Mouse (Mus musculus): ENCODE results near the gene Tcp1. TPM values are rescaled to one million over a fixed set of nuclear protein-coding genes. Genes with fewer than 3 reads are reported as not detected.
"Not testable (repeated sequence)": the region's sequence is repeated elsewhere in the genome, so short reads cannot be mapped to it uniquely, and the experiment has no call there.

Tcp1 gene
- 100 to 1,000 TPM; 193 to 198 TPM for total RNA-seq (2021)

GRCm38 (mm10) chr17:12915488-12915880 lies at the start of gene Tcp1:
Gene Tcp1, plus strand, starts transcription at chr17:12915701.
- DNase-seq (ENCODE audit: low spot score in 2 of 2), result no peak
- intact Hi-C loops (cut with DNase I), result loop anchor here (5.0 kb wide), 1 partner anchor 77 kb away; the partner anchor contains the start of gene Wtap

- peak; percentile 70 to 71 for DNase-seq (ENCODE audit: low spot score in 2 of 2)
- intact Hi-C loops (cut with DNase I), result no loop called here
These were observed 48.6 kb upstream of the Tcp1 start for GRCm38 (mm10) chr17:12866853-12867252.

- intact Hi-C loops (cut with DNase I), result no loop called here
These were observed 47.5 kb upstream of the Tcp1 start, which contains the start of gene Mas1 for GRCm38 (mm10) chr17:12868043-12868442. Gene Mas1, minus strand, starts transcription at chr17:12868143.

GRCm38 (mm10) chr17:12868640-12869039 lies 46.9 kb upstream of the Tcp1 start:
- intact Hi-C loops (cut with DNase I), result no loop called here
- DNase-seq (ENCODE audit: low spot score in 2 of 2), result no peak

More at GRCm38 (mm10) chr17:12868043-12868442, 47.5 kb upstream of the Tcp1 start, which contains the start of gene Mas1:
- DNase-seq (ENCODE audit: low spot score in 2 of 2), result no peak

- DNase-seq (ENCODE audit: low spot score in 2 of 2), result peak; percentile 35 to 52
These were observed 43.0 kb upstream of the Tcp1 start for GRCm38 (mm10) chr17:12872275-12873028.

GRCm38 (mm10) chr17:12875734-12876133 lies 39.8 kb upstream of the Tcp1 start, which contains the start of gene Mrgprh:
Gene Mrgprh, plus strand, starts transcription at chr17:12876034.
- intact Hi-C loops (cut with DNase I), result no loop called here
- no peak for DNase-seq (ENCODE audit: low spot score in 2 of 2)

More at GRCm38 (mm10) chr17:12872275-12873028, 43.0 kb upstream of the Tcp1 start:
- intact Hi-C loops (cut with DNase I), result no loop called here

GRCm38 (mm10) chr17:12880178-12880577 lies 35.3 kb upstream of the Tcp1 start:
- intact Hi-C loops (cut with DNase I), result loop anchor here (2.0 kb wide), 1 partner anchor 117 kb away; no protein-coding TSS in a partner anchor
- peak; percentile 76 to 84 for DNase-seq (ENCODE audit: low spot score in 2 of 2)

- intact Hi-C loops (cut with DNase I), result loop anchor here (2.0 kb wide), 1 partner anchor 116 kb away; no protein-coding TSS in a partner anchor
These were observed 34.3 kb upstream of the Tcp1 start for GRCm38 (mm10) chr17:12881216-12881615.

GRCm38 (mm10) chr17:12886620-12887019 lies 28.9 kb upstream of the Tcp1 start:
- intact Hi-C loops (cut with DNase I), result no loop called here
- DNase-seq (ENCODE audit: low spot score in 2 of 2), result no peak

More at GRCm38 (mm10) chr17:12881216-12881615, 34.3 kb upstream of the Tcp1 start:
- no peak for DNase-seq (ENCODE audit: low spot score in 2 of 2)

- no peak for DNase-seq (ENCODE audit: low spot score in 2 of 2)
- intact Hi-C loops (cut with DNase I), result no loop called here
These were observed 28.3 kb upstream of the Tcp1 start for GRCm38 (mm10) chr17:12887021-12887775.

- DNase-seq (ENCODE audit: low spot score in 2 of 2), result no peak
- intact Hi-C loops (cut with DNase I), result no loop called here
These were observed 24.4 kb upstream of the Tcp1 start for GRCm38 (mm10) chr17:12891054-12891453.

GRCm38 (mm10) chr17:12892033-12892432 lies 23.5 kb upstream of the Tcp1 start:
- no peak for DNase-seq (ENCODE audit: low spot score in 2 of 2)
- intact Hi-C loops (cut with DNase I), result no loop called here

- intact Hi-C loops (cut with DNase I), result no loop called here
- DNase-seq (ENCODE audit: low spot score in 2 of 2), result no peak
These were observed 17.8 kb upstream of the Tcp1 start for GRCm38 (mm10) chr17:12897674-12898073.

GRCm38 (mm10) chr17:12898607-12899006 lies 16.9 kb upstream of the Tcp1 start:
- intact Hi-C loops (cut with DNase I); DNase-seq (ENCODE audit: low spot score in 2 of 2): not testable (repeated sequence)

GRCm38 (mm10) chr17:12902291-12902690 lies 13.2 kb upstream of the Tcp1 start:
- DNase-seq (ENCODE audit: low spot score in 2 of 2), result no peak
- intact Hi-C loops (cut with DNase I), result no loop called here

GRCm38 (mm10) chr17:12903372-12904333 lies 11.8 kb upstream of the Tcp1 start:
- DNase-seq (ENCODE audit: low spot score in 2 of 2), result no peak
- intact Hi-C loops (cut with DNase I), result no loop called here

- no peak for DNase-seq (ENCODE audit: low spot score in 2 of 2)
- intact Hi-C loops (cut with DNase I), result no loop called here
These were observed 11.2 kb upstream of the Tcp1 start for GRCm38 (mm10) chr17:12904349-12904748.

- intact Hi-C loops (cut with DNase I), result no loop called here
- DNase-seq (ENCODE audit: low spot score in 2 of 2), result no peak
These were observed 9.7 kb upstream of the Tcp1 start for GRCm38 (mm10) chr17:12905810-12906209.

- peak in 1 of 2 experiments; percentile 14 for DNase-seq (ENCODE audit: low spot score in 2 of 2)
- intact Hi-C loops (cut with DNase I), result no loop called here
These were observed 9.1 kb upstream of the Tcp1 start for GRCm38 (mm10) chr17:12906436-12906835.
